Mouse (Mus musculus) c-Kit-positive CD71-positive TER-119-positive erythroid progenitor cells, embryonic 14.5 days (primary cell): Measurements from ENCODE around the gene Tm2d1.

Experiments
- DNase-seq: peaks from one replicate; pipeline ENCODE4 v3.0.0-alpha.2; 2013; ENCODE audit warnings: low spot score

Tm2d1 gene

GRCm38 (mm10) chr4:98321371-98322111 is 61.6 kb downstream of the Tm2d1 start:
- no peak for DNase-seq

GRCm38 (mm10) chr4:98318769-98319168 is 64.3 kb downstream of the Tm2d1 start:
- no peak for DNase-seq

GRCm38 (mm10) chr4:98317149-98317548 is 66.0 kb downstream of the Tm2d1 start:
- DNase-seq: no peak
